Mouse (Mus musculus) MEL (cell line): ENCODE measurements around the gene B830017H08Rik. TPM values are rescaled to one million over a fixed set of nuclear protein-coding genes. Genes with fewer than 3 reads are reported as not detected.

Experiments used
- DNase-seq: peaks from one replicate; pipeline ENCODE4 v3.0.0; 2011; ENCODE audit warnings: low read depth, low spot score
- H3K27ac ChIP-seq: 2 replicates; pipeline ENCODE4 v1.5.1; 2012; ENCODE audit warnings: low read depth, mild to moderate bottlenecking, control low read depth, low read length, moderate library complexity; ENCODE audit not compliant: control insufficient read depth
- H3K27me3 ChIP-seq, 2 experiments: fragments of 150-350 bp in 1 of 2; sonication (generic) in 1 of 2; 2 replicates each; pipeline ENCODE4 v1.6.1; 2012; ENCODE audit warnings: low read length in 2 of 2, mild to moderate bottlenecking in 2 of 2, improper control_type of control experiment in 1 of 2, moderate library complexity in 1 of 2; ENCODE audit not compliant: insufficient read depth in 2 of 2, control insufficient read depth in 1 of 2
- H3K36me3 ChIP-seq, 2 experiments: 2 replicates each; pipeline ENCODE4 v1.6.1; 2012 to 2014; ENCODE audit warnings: low read length in 2 of 2, improper control_type of control experiment in 1 of 2, inconsistent platforms in 1 of 2, mild to moderate bottlenecking in 1 of 2; ENCODE audit not compliant: insufficient read depth in 2 of 2, control insufficient read depth in 1 of 2
- H3K4me1 ChIP-seq, 2 experiments: fragments of 150-350 bp in 1 of 2; sonication (generic) in 1 of 2; 2 replicates each; pipeline ENCODE4 v1.6.1; 2012; ENCODE audit warnings: low read length in 2 of 2, improper control_type of control experiment in 1 of 2, mild to moderate bottlenecking in 1 of 2; ENCODE audit not compliant: insufficient read depth in 2 of 2, control insufficient read depth in 1 of 2
- H3K4me3 ChIP-seq, 2 experiments: fragments of 150-350 bp in 1 of 2; sonication (generic) in 1 of 2; 2 replicates each; pipeline ENCODE4 v1.5.1; 2012; ENCODE audit warnings: low read depth in 2 of 2, low read length in 2 of 2, mild to moderate bottlenecking in 2 of 2, moderate library complexity in 2 of 2, control low read depth in 1 of 2, improper control_type of control experiment in 1 of 2; ENCODE audit not compliant: control insufficient read depth in 1 of 2, insufficient read depth in 1 of 2
- H3K79me2 ChIP-seq: 2 replicates; pipeline ENCODE4 v1.6.1; 2012; ENCODE audit warnings: mild to moderate bottlenecking, low read length, moderate library complexity; ENCODE audit not compliant: control insufficient read depth, poor library complexity, insufficient read depth
- H3K9ac ChIP-seq: 2 replicates; pipeline ENCODE4 v1.6.1; 2012; ENCODE audit warnings: low read depth, mild to moderate bottlenecking, control low read depth, low read length, moderate library complexity; ENCODE audit not compliant: control insufficient read depth, poor library complexity, severe bottlenecking
- H3K9me3 ChIP-seq: fragments of 150-350 bp; sonication (generic); replicated peaks from 2 replicates; pipeline ENCODE4 v1.6.1; 2012; ENCODE audit warnings: mild to moderate bottlenecking, low read length, improper control_type of control experiment, moderate library complexity; ENCODE audit not compliant: insufficient read depth
- BHLHE40 ChIP-seq: IDR thresholded peaks from 2 replicates; pipeline ENCODE4 v1.6.1; 2012; ENCODE audit warnings: low read depth, mild to moderate bottlenecking, inconsistent platforms, low read length, improper control_type of control experiment, borderline replicate concordance
- E2F4 ChIP-seq: IDR thresholded peaks from 2 replicates; pipeline ENCODE4 v1.6.1; 2011; ENCODE audit warnings: low read depth, low read length, improper control_type of control experiment, borderline replicate concordance
- EP300 ChIP-seq, 2 experiments: IDR thresholded peaks; 2 replicates each; pipeline ENCODE4 v1.6.1; 2011; ENCODE audit warnings: improper control_type of control experiment in 2 of 2, low read length in 2 of 2, low read depth in 1 of 2, mild to moderate bottlenecking in 1 of 2
- ETS1 ChIP-seq: IDR thresholded peaks from 2 replicates; pipeline ENCODE4 v1.6.1; 2012; ENCODE audit warnings: low read depth, mild to moderate bottlenecking, inconsistent platforms, low read length, improper control_type of control experiment, moderate library complexity
- GABPA ChIP-seq: IDR thresholded peaks from 2 replicates; pipeline ENCODE4 v1.6.1; 2012; ENCODE audit warnings: low read depth, mild to moderate bottlenecking, inconsistent platforms, low read length, improper control_type of control experiment, moderate library complexity
- GATA1 ChIP-seq: IDR thresholded peaks from 2 replicates; pipeline ENCODE4 v1.6.1; 2011; ENCODE audit warnings: low read depth, low read length, improper control_type of control experiment
- HCFC1 ChIP-seq: IDR thresholded peaks from 2 replicates; pipeline ENCODE4 v1.6.1; 2012; ENCODE audit warnings: low read depth, mild to moderate bottlenecking, inconsistent platforms, low read length, improper control_type of control experiment, moderate library complexity
- KAT2A ChIP-seq: conservative IDR thresholded peaks from 2 replicates; pipeline ENCODE4 v1.6.1; 2012; ENCODE audit warnings: low read depth, low read length, improper control_type of control experiment, inconsistent platforms
- MAFK ChIP-seq: IDR thresholded peaks from 2 replicates; pipeline ENCODE4 v1.6.1; 2011; ENCODE audit warnings: low read depth, mild to moderate bottlenecking, low read length, improper control_type of control experiment, borderline replicate concordance
- MAZ ChIP-seq: IDR thresholded peaks from 2 replicates; pipeline ENCODE4 v1.6.1; 2012; ENCODE audit warnings: low read depth, mild to moderate bottlenecking, inconsistent platforms, low read length, improper control_type of control experiment
- MEF2A ChIP-seq: IDR thresholded peaks from 2 replicates; pipeline ENCODE4 v1.6.1; 2014; ENCODE audit warnings: low read depth, mild to moderate bottlenecking, inconsistent platforms, low read length, improper control_type of control experiment; ENCODE audit not compliant: poor library complexity, insufficient replicate concordance, severe bottlenecking; ENCODE audit errors: extremely low read depth
- MYB ChIP-seq: IDR thresholded peaks from 2 replicates; pipeline ENCODE4 v1.6.1; 2011; ENCODE audit warnings: mild to moderate bottlenecking, low read depth, low read length, improper control_type of control experiment
- MYC ChIP-seq: IDR thresholded peaks from 2 replicates; pipeline ENCODE4 v1.6.1; 2011; ENCODE audit warnings: low read depth, mild to moderate bottlenecking, low read length, improper control_type of control experiment, moderate library complexity
- POLR2A ChIP-seq, 2 experiments: IDR thresholded peaks; 2 replicates each; pipeline ENCODE4 v1.6.1; 2011 to 2012; ENCODE audit warnings: low read length in 2 of 2, mild to moderate bottlenecking in 2 of 2, control low read depth in 1 of 2, improper control_type of control experiment in 1 of 2, low read depth in 1 of 2, moderate library complexity in 1 of 2; ENCODE audit not compliant: control insufficient read depth in 1 of 2, insufficient read depth in 1 of 2, poor library complexity in 1 of 2
- POLR2AphosphoS2 ChIP-seq: IDR thresholded peaks from 2 replicates; pipeline ENCODE4 v1.6.1; 2011; ENCODE audit warnings: low read length, improper control_type of control experiment
- POLR2AphosphoS5 ChIP-seq: IDR thresholded peaks from 2 replicates; pipeline ENCODE4 v1.6.1; 2012; ENCODE audit warnings: low read depth, borderline replicate concordance, mild to moderate bottlenecking, inconsistent platforms, low read length, moderate library complexity, mixed read lengths
- RCOR1 ChIP-seq: IDR thresholded peaks from 2 replicates; pipeline ENCODE4 v1.6.1; 2012; ENCODE audit warnings: low read depth, mild to moderate bottlenecking, inconsistent platforms, low read length, improper control_type of control experiment
- SIN3A ChIP-seq: IDR thresholded peaks from 2 replicates; pipeline ENCODE4 v1.6.1; 2012; ENCODE audit warnings: low read length, improper control_type of control experiment, inconsistent platforms
- SMC3 ChIP-seq: IDR thresholded peaks from 2 replicates; pipeline ENCODE4 v1.6.1; 2011; ENCODE audit warnings: low read depth, low read length, improper control_type of control experiment
- TAL1 ChIP-seq: IDR thresholded peaks from 2 replicates; pipeline ENCODE4 v1.6.1; 2012; ENCODE audit warnings: mild to moderate bottlenecking, inconsistent platforms, low read length, moderate library complexity, mixed read lengths
- TBP ChIP-seq: IDR thresholded peaks from 2 replicates; pipeline ENCODE4 v1.8.0; 2011; ENCODE audit warnings: low read depth, low read length, improper control_type of control experiment
- TCF12 ChIP-seq: IDR thresholded peaks from 2 replicates; pipeline ENCODE4 v1.6.1; 2014; ENCODE audit warnings: low read depth, mild to moderate bottlenecking, inconsistent platforms, low read length, improper control_type of control experiment, moderate library complexity
- UBTF ChIP-seq: IDR thresholded peaks from 2 replicates; pipeline ENCODE4 v1.6.1; 2012; ENCODE audit warnings: low read depth, mild to moderate bottlenecking, inconsistent platforms, low read length, improper control_type of control experiment, moderate library complexity, borderline replicate concordance; ENCODE audit not compliant: insufficient read depth
- USF1 ChIP-seq: IDR thresholded peaks from 2 replicates; pipeline ENCODE4 v1.6.1; 2014; ENCODE audit warnings: low read depth, mild to moderate bottlenecking, inconsistent platforms, low read length, improper control_type of control experiment, moderate library complexity
- ZKSCAN1 ChIP-seq: IDR thresholded peaks from 2 replicates; pipeline ENCODE4 v1.6.1; 2012; ENCODE audit warnings: low read depth, mild to moderate bottlenecking, inconsistent platforms, low read length, improper control_type of control experiment, moderate library complexity
- ZMIZ1 ChIP-seq: IDR thresholded peaks from 2 replicates; pipeline ENCODE4 v1.6.1; 2012; ENCODE audit warnings: low read depth, mild to moderate bottlenecking, inconsistent platforms, low read length, improper control_type of control experiment, moderate library complexity
- ZNF384 ChIP-seq: IDR thresholded peaks from 2 replicates; pipeline ENCODE4 v1.6.1; 2012; ENCODE audit warnings: low read depth, mild to moderate bottlenecking, inconsistent platforms, low read length, improper control_type of control experiment
- polyA plus RNA-seq, 2 experiments: library from polyadenylated mRNA; stranded (reverse) in 1 of 2; unstranded in 1 of 2; fragments of >175 nt in 1 of 2; fragments of >200 nt in 1 of 2; gene quantifications; 2 replicates each; pipeline versions ENCODE4 v1.2.1 to v1.2.4; 2012; ENCODE audit warnings: low replicate concordance in 2 of 2, low read depth in 1 of 2; ENCODE audit not compliant: insufficient read length in 2 of 2, insufficient read depth in 1 of 2, missing spikeins in 1 of 2
- total RNA-seq: library from RNA; depleted of rRNA; stranded (reverse); fragments of 300-350 nt; gene quantifications from 2 replicates; pipeline ENCODE4 v1.2.3, GENCODE M21; 2012

The B830017H08Rik gene
- total and polyA plus RNA-seq, 3 experiments: 0.06 TPM; not detected in 2

DNA sequence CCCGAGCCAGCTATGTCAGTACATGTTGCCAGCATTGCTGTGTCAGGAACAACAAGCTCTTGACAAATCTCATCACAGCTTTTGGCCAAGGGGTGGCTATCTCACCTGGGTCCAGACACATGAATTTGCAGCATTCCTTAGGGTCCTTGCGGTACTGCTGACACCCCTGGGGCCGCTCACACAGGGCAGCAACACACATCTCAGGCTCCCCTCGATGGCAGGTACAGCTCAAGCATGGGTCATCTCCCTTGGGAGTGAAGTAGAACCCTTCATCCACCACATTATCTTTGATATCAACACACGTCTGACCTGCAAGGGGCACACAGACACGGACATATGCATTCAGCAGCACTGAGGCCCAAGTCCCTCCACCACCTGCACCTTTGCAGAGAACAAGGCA lies 16.6 kb downstream of the B830017H08Rik start:
- Histone ChIP-seq H3K79me2 (no peaks in the 10 kb centered on the region), H3K9ac (no peak overlapping the region), H3K36me3 (peaks cover 8 to 9% of the 10 kb centered on the region in 2 experiments), H3K4me3 (no peak overlapping the region), H3K9me3 (no peaks in the 10 kb centered on the region), H3K27ac (no peak overlapping the region), H3K4me1 (peaks cover 2 to 6% of the 10 kb centered on the region in 2 experiments; a peak in 3 of 4 replicates), H3K27me3 (no peaks in the 10 kb centered on the region)
- TF ChIP-seq SMC3: no peak
- no peak for TF ChIP-seq BHLHE40
- TF ChIP-seq MEF2A: no peak
- no peak for TF ChIP-seq POLR2AphosphoS2
- no peak for TF ChIP-seq TAL1
- TF ChIP-seq MAFK: no peak
- TF ChIP-seq SIN3A: no peak
- TF ChIP-seq ZMIZ1: no peak
- no peak for TF ChIP-seq EP300 (IDR thresholded peaks at IDR 0.05; ENCODE audit: low read depth in 1 of 2, low read length in 2 of 2)
- no peak for TF ChIP-seq POLR2A (IDR thresholded peaks at IDR 0.05; ENCODE audit: control insufficient read depth in 1 of 2, insufficient read depth in 1 of 2, low read depth in 1 of 2, low read length in 2 of 2, poor library complexity in 1 of 2)
- no peak for TF ChIP-seq MYB
- no peak for TF ChIP-seq USF1
- TF ChIP-seq ZKSCAN1: no peak
- TF ChIP-seq TBP: no peak
- no peak for TF ChIP-seq MAZ
- no peak for TF ChIP-seq GATA1
- TF ChIP-seq UBTF: no peak
- TF ChIP-seq HCFC1: no peak
- TF ChIP-seq POLR2AphosphoS5: no peak
- no peak for TF ChIP-seq MYC
- no peak for DNase-seq

DNA sequence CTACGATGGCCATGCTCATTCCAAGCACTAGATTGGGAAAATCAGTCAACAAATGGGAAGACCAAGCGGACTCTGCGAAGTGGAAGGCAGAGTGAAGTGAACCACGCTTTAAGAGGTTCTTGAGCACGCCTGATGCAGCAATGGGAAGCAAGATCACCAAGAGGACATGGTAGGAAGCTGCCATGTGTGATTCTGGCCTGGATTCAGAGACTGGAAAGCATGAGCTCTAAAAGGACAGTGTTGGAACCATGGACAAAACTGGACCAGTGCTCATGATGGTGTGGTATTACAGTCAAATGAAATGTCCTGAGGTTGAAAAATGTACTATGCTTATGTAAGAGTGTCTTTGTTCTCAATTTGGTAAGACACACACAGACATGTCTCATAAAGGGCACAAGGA lies 18.4 kb downstream of the B830017H08Rik start:
- H3K36me3 ChIP-seq: peaks cover 8 to 15% of the 10 kb centered on the region in 2 experiments
- H3K4me3 ChIP-seq: no peak overlapping the region
- no peaks in the 10 kb centered on the region for H3K9me3 ChIP-seq
- H3K9ac ChIP-seq: no peak overlapping the region
- DNase-seq: no peak
- H3K4me1 ChIP-seq: peaks cover 2 to 6% of the 10 kb centered on the region in 2 experiments; a peak in 3 of 4 replicates
- H3K27ac ChIP-seq: no peak overlapping the region
- H3K79me2 ChIP-seq: no peaks in the 10 kb centered on the region
- H3K27me3 ChIP-seq: no peaks in the 10 kb centered on the region
- no peak for TF ChIP-seq KAT2A
- TF ChIP-seq SMC3: no peak
- TF ChIP-seq RCOR1: no peak
- TF ChIP-seq E2F4: no peak
- TF ChIP-seq TCF12: no peak
- no peak for TF ChIP-seq ETS1
- TF ChIP-seq ZKSCAN1: no peak
- no peak for TF ChIP-seq MYB
- TF ChIP-seq BHLHE40: no peak
- TF ChIP-seq UBTF: no peak
- TF ChIP-seq GABPA: no peak
- TF ChIP-seq ZNF384: no peak
